Mouse (Mus musculus): ENCODE data around the gene Gzmk. TPM values are rescaled to one million over a fixed set of nuclear protein-coding genes. Genes with fewer than 3 reads are reported as not detected.

Gene Gzmk
- total RNA-seq, 2 experiments from 2014 or later, result not detected

- no peak for ATAC-seq (replicated peaks; ENCODE audit: low FRiP score, poor library complexity, severe bottlenecking)
Measured at GRCm38 (mm10) chr13:113205346-113205745, 20.4 kb downstream of the Gzmk start.

- ATAC-seq (replicated peaks; ENCODE audit: low FRiP score, poor library complexity, severe bottlenecking), result no peak
Measured at GRCm38 (mm10) chr13:113203146-113203545, 22.6 kb downstream of the Gzmk start.

GRCm38 (mm10) chr13:113202184-113202583 is 23.5 kb downstream of the Gzmk start:
- ATAC-seq (replicated peaks; ENCODE audit: low FRiP score, poor library complexity, severe bottlenecking), result no peak

- ATAC-seq (replicated peaks; ENCODE audit: low FRiP score, poor library complexity, severe bottlenecking), result no peak
Measured at GRCm38 (mm10) chr13:113201631-113202030, 24.1 kb downstream of the Gzmk start.

- no peak for ATAC-seq (replicated peaks; ENCODE audit: low FRiP score, poor library complexity, severe bottlenecking)
Measured at GRCm38 (mm10) chr13:113200726-113201125, 25.0 kb downstream of the Gzmk start.

- no peak for ATAC-seq (replicated peaks; ENCODE audit: low FRiP score, poor library complexity, severe bottlenecking)
Measured at GRCm38 (mm10) chr13:113199331-113199730, 26.4 kb downstream of the Gzmk start.

- ATAC-seq (replicated peaks; ENCODE audit: low FRiP score, poor library complexity, severe bottlenecking), result no peak
Measured at GRCm38 (mm10) chr13:113197872-113198502, 27.7 kb downstream of the Gzmk start.

GRCm38 (mm10) chr13:113196808-113197674 is 28.7 kb downstream of the Gzmk start:
- ATAC-seq (replicated peaks; ENCODE audit: low FRiP score, poor library complexity, severe bottlenecking), result no peak

GRCm38 (mm10) chr13:113183720-113184119 is 42.0 kb downstream of the Gzmk start:
- ATAC-seq (replicated peaks; ENCODE audit: low FRiP score, poor library complexity, severe bottlenecking), result no peak

GRCm38 (mm10) chr13:113183310-113183709 is 42.4 kb downstream of the Gzmk start:
- no peak for ATAC-seq (replicated peaks; ENCODE audit: low FRiP score, poor library complexity, severe bottlenecking)

GRCm38 (mm10) chr13:113174162-113174561 is 51.5 kb downstream of the Gzmk start:
- no peak for ATAC-seq (replicated peaks; ENCODE audit: low FRiP score, poor library complexity, severe bottlenecking)

- ATAC-seq (replicated peaks; ENCODE audit: low FRiP score, poor library complexity, severe bottlenecking), result no peak
Measured at GRCm38 (mm10) chr13:113170256-113170655, 55.5 kb downstream of the Gzmk start.

- ATAC-seq (replicated peaks; ENCODE audit: low FRiP score, poor library complexity, severe bottlenecking), result no peak
Measured at GRCm38 (mm10) chr13:113168018-113168534, 57.6 kb downstream of the Gzmk start.

GRCm38 (mm10) chr13:113164252-113165005 is 61.3 kb downstream of the Gzmk start:
- no peak for ATAC-seq (replicated peaks; ENCODE audit: low FRiP score, poor library complexity, severe bottlenecking)

GRCm38 (mm10) chr13:113151556-113151955 is 74.2 kb downstream of the Gzmk start:
- no peak for ATAC-seq (replicated peaks; ENCODE audit: low FRiP score, poor library complexity, severe bottlenecking)

GRCm38 (mm10) chr13:113139597-113139996 is 86.1 kb downstream of the Gzmk start:
- ATAC-seq (replicated peaks; ENCODE audit: low FRiP score, poor library complexity, severe bottlenecking), result no peak

GRCm38 (mm10) chr13:113129974-113130373 is 95.7 kb downstream of the Gzmk start:
- ATAC-seq (replicated peaks; ENCODE audit: low FRiP score, poor library complexity, severe bottlenecking), result no peak
